Mouse (Mus musculus) intestine, postnatal 0 days (tissue): ENCODE results near the gene Atxn1. TPM values are rescaled to one million over a fixed set of nuclear protein-coding genes. Genes with fewer than 3 reads are reported as not detected.
A peak's percentile ranks its signal among the peaks of the same experiment; 100 is the strongest.

Experiments
- ATAC-seq: fragments of 200-750 bp; cut with Nextera tagmentation; 2 replicates; pipeline ENCODE4 v1.8.0; 2017; ENCODE audit warnings: mild to moderate bottlenecking, moderate TSS enrichment, moderate library complexity
- H3K27ac ChIP-seq: fragments of 300-500 bp; sonication (generic); 2 replicates; pipeline ENCODE4 v1.5.1; 2014; ENCODE audit warnings: mild to moderate bottlenecking, low read depth, low read length, moderate library complexity
- H3K27me3 ChIP-seq: fragments of 300-500 bp; sonication (generic); replicated peaks from 2 replicates; pipeline ENCODE4 v1.6.1; 2014; ENCODE audit warnings: low read length, mixed read lengths; ENCODE audit not compliant: control insufficient read depth, insufficient read depth
- H3K36me3 ChIP-seq: fragments of 300-500 bp; sonication (generic); 2 replicates; pipeline ENCODE4 v1.6.1; 2014; ENCODE audit warnings: mild to moderate bottlenecking, moderate library complexity; ENCODE audit not compliant: control insufficient read depth, insufficient read depth
- H3K4me1 ChIP-seq: fragments of 300-500 bp; sonication (generic); replicated peaks from 2 replicates; pipeline ENCODE4 v1.6.1; 2014; ENCODE audit warnings: antibody characterized with exemption, low read length, mixed read lengths; ENCODE audit not compliant: control insufficient read depth, insufficient read depth
- H3K4me2 ChIP-seq: fragments of 300-500 bp; sonication (generic); replicated peaks from 2 replicates; pipeline ENCODE4 v1.6.1; 2014; ENCODE audit warnings: low read depth, mild to moderate bottlenecking, moderate library complexity
- H3K4me3 ChIP-seq: fragments of 300-500 bp; sonication (generic); 2 replicates; pipeline ENCODE4 v1.5.1; 2014; ENCODE audit warnings: low read depth, low read length
- H3K9ac ChIP-seq: fragments of 300-500 bp; sonication (generic); 2 replicates; pipeline ENCODE4 v1.6.1; 2014; ENCODE audit warnings: mild to moderate bottlenecking, low read depth, low read length
- H3K9me3 ChIP-seq: fragments of 300-500 bp; sonication (generic); 2 replicates; pipeline ENCODE4 v1.6.1; 2016; ENCODE audit warnings: mixed run types; ENCODE audit not compliant: control insufficient read depth
- CTCF ChIP-seq: sonication (generic); IDR thresholded peaks from 2 replicates; pipeline ENCODE4 v1.5.1; 2016; ENCODE audit warnings: low read depth, mild to moderate bottlenecking, control low read depth, antibody characterized with exemption, moderate library complexity
- WGBS: fragments of 180-500 bp; shearing (Covaris S2); extraction: QIAGEN DNeasy Blood & Tissue Kit; methylation state at CpG from one replicate; pipeline ENCODE4 v1.1.7; 2014; 5-methylcytosine and 5-hydroxymethylcytosine counted together
- polyA plus RNA-seq: library from polyadenylated mRNA; unstranded; fragments of >200 nt; fragmentation: Nextera tagmentation; extraction: Ambion mirVana; gene quantifications from 2 replicates; pipeline ENCODE4 v1.2.1, GENCODE M21; 2015

The Atxn1 gene
- polyA plus RNA-seq, 1 experiment from 2014 or later = 6.1 TPM

DNA sequence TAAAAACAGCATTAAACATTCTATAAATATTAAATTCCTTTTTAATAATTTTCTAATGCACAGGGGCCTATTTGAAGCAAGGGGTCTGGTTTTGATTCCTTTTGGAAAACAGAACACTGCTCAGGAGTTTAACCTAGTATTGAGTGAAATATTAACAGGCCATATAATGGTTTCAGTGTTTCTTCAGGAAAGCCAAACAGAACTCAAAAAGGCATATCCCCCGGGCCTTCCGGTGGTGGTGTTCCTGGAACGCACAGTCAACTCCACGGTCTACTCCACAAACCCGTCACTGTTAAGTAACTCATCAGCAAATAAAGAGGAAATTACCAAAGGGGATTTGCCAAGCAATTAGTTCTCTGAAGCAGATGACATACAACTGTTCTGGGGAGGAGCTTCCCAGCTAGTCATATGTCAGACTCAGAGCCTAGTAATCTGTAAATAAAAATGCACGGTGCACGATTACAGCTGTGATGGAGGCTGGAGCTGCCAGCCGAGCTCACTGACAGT is 14.4 kb downstream of the Atxn1 start:
- WGBS = 23% methylated on average over 8 of the region's 8 CpGs
- no peak for TF ChIP-seq CTCF
- Histone ChIP-seq H3K36me3 (no peaks in the 10 kb centered on the region), H3K9me3 (no peaks in the 10 kb centered on the region), H3K27me3 (no peaks in the 10 kb centered on the region), H3K4me1 (no peaks in the 10 kb centered on the region), H3K4me2 (peak overlapping the region; percentile 14), H3K4me3 (no peak overlapping the region), H3K27ac (peak overlapping the region; percentile 41; the same call in 1 of the 2 replicates), H3K9ac (no peak overlapping the region)
- peak; percentile 56 for ATAC-seq

DNA sequence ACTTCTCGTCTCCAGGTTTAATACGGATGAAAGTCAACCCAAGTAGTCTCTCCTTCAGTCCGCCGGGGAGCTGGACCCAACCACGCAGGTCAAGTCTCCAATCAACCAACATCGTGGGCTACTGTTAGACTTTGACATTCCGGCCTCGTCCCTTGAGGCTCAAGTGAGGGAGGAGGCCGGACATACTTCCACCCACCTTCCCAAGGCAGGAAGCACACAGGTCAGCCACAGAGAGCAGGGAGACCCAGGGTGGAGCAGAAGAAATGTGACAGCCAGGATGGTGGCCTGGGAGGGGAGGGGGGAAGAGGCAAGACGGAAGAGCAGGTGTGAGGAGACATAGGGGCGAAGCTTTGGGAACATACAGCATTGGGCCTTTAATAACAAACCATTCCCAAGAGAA is 18.7 kb downstream of the Atxn1 start:
- Histone ChIP-seq H3K27me3 (no peaks in the 10 kb centered on the region), H3K4me2 (no peak overlapping the region), H3K27ac (no peak overlapping the region), H3K4me1 (no peaks in the 10 kb centered on the region), H3K36me3 (0 out of 2 replicates have a peak, but pooled peaks cover 16% of the 10 kb centered on the region), H3K9me3 (no peaks in the 10 kb centered on the region), H3K9ac (no peak overlapping the region), H3K4me3 (no peak overlapping the region)
- no peak for TF ChIP-seq CTCF
- no peak for ATAC-seq
- WGBS = 92% methylated on average over 11 of the region's 11 CpGs

DNA sequence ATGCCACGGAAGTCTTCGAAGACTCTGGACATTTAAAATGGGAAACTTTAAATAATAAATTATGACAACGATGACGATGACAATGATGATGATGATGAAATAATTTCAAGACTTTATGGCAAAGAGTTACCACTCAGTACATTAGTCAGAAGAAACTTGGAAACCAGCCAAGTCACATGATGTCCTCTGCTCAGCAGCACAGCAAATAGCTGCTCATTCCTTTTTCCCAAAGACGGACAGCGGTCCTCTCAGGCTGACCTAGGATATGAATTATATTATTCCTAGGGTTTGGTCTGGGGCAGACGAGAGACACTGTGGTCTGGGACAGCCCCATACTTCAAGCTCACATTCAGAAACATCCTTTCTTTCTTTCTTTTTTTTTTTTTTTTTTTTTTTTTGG is 22.5 kb downstream of the Atxn1 start:
- Histone ChIP-seq H3K4me2 (no peak overlapping the region), H3K9me3 (no peaks in the 10 kb centered on the region), H3K36me3 (0 out of 2 replicates have a peak, but pooled peaks cover 19% of the 10 kb centered on the region), H3K27ac (no peak overlapping the region), H3K4me3 (no peak overlapping the region), H3K4me1 (no peaks in the 10 kb centered on the region), H3K27me3 (no peaks in the 10 kb centered on the region), H3K9ac (no peak overlapping the region)
- ATAC-seq = no peak
- 72% methylated on average over 7 of the region's 7 CpGs for WGBS
- TF ChIP-seq CTCF = no peak

DNA sequence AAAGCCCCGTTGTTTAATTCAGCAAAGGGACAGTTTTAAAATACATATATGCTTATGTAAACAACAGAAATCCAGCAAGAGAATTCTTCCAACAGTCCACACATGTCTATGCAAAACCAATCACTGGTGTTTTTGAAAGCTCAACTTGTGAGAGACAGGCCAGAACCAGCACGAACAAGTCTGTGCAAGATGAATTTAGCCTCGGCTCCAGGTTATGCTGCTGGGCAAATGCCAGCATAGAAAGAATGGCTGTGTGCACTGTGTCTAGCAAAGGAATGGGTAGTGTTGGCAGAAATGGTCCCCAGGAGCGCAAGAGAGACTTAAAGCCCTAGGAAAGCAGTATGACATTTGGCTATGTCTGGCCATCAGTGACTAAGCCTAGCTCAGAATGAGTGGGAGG is 24.1 kb downstream of the Atxn1 start:
- Histone ChIP-seq H3K4me1 (no peaks in the 10 kb centered on the region), H3K27ac (no peak overlapping the region)
- 70% methylated on average over 4 of the region's 4 CpGs for WGBS

DNA sequence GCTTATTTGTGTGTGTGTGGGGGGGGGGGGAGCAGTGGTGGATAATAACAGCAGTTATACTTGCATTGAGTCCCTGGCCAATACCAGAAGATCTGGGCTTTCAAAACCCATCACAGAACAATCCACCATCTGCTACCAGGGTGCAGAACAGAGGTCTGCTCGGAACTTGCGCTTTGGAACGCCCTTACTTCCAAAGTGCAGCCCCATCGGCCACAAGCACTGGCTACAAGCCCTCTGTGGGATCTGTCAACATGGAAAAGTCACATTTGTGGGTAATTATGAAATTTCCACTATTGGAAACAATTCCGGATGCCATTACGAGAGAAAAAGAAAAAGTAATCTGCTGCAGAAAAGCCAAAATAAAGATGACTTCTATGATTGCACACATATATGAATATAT is 25.2 kb downstream of the Atxn1 start:
- Histone ChIP-seq H3K4me1 (no peaks in the 10 kb centered on the region), H3K9ac (no peak overlapping the region), H3K27ac (no peak overlapping the region), H3K36me3 (0 out of 2 replicates have a peak, but pooled peaks cover 13% of the 10 kb centered on the region), H3K27me3 (no peaks in the 10 kb centered on the region), H3K4me2 (no peak overlapping the region), H3K9me3 (no peaks in the 10 kb centered on the region), H3K4me3 (no peak overlapping the region)
- ATAC-seq = no peak
- TF ChIP-seq CTCF = no peak
- WGBS = 90% methylated on average over 6 of the region's 6 CpGs

More for the DNA sequence above, 24.1 kb downstream of the Atxn1 start:
- Histone ChIP-seq H3K36me3 (0 out of 2 replicates have a peak, but pooled peaks cover 19% of the 10 kb centered on the region), H3K4me3 (no peak overlapping the region), H3K27me3 (no peaks in the 10 kb centered on the region), H3K4me2 (no peak overlapping the region), H3K9ac (no peak overlapping the region), H3K9me3 (no peaks in the 10 kb centered on the region)
- no peak for TF ChIP-seq CTCF
- no peak for ATAC-seq

DNA sequence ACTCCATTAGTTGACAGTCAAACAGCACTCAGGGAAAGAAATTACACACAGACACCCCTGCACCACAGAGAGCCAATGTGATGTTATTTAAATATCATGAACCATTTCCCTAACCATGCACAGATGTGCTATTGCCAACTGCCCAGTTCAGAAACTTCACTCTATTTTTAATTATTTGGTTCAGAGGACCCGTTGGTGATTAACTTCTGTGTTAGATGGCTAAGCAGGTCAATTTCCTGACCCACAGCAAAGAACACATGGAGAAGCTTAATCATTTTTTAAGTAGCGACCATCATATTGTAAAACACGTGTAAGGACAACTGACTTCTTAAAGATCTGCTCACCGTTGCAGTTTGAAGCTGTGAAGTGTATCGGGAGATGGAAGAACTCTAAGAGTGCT is 26.7 kb downstream of the Atxn1 start:
- no peak overlapping the region for H3K9ac ChIP-seq
- TF ChIP-seq CTCF = no peak
- no peak overlapping the region for H3K4me2 ChIP-seq
- no peaks in the 10 kb centered on the region for H3K9me3 ChIP-seq
- no peak overlapping the region for H3K4me3 ChIP-seq
- H3K27me3 ChIP-seq = no peaks in the 10 kb centered on the region
- ATAC-seq = no peak
- 78% methylated on average over 5 of the region's 5 CpGs for WGBS
- H3K27ac ChIP-seq = no peak overlapping the region
- H3K36me3 ChIP-seq = 0 out of 2 replicates have a peak, but pooled peaks cover 10% of the 10 kb centered on the region
- no peaks in the 10 kb centered on the region for H3K4me1 ChIP-seq

DNA sequence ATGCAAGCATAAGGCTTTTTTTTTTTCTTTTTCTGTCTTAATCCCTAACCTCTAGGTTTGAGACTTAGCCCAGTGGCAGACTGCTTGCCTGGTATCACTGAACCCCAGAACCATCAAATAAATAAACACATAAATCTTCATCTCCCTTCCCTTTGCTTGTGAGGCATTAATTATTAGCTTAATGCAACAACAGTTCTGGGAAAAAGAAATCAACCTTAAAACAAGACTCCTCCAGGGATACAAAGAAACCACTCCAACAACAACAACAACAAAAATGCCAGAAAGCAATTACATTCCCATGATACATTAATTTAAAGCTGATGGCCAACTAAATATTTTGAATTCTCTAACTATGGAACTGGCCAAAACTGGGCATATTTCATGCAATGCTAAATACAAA is 28.0 kb downstream of the Atxn1 start:
- ATAC-seq = no peak
- H3K27me3 ChIP-seq = no peaks in the 10 kb centered on the region
- H3K27ac ChIP-seq = no peak overlapping the region
- TF ChIP-seq CTCF = no peak
- no peak overlapping the region for H3K9ac ChIP-seq
- no peak overlapping the region for H3K4me3 ChIP-seq
- no peaks in the 10 kb centered on the region for H3K4me1 ChIP-seq
- H3K4me2 ChIP-seq = no peak overlapping the region
- 0 out of 2 replicates have a peak, but pooled peaks cover 6% of the 10 kb centered on the region for H3K36me3 ChIP-seq
- no peaks in the 10 kb centered on the region for H3K9me3 ChIP-seq
